Mouse (Mus musculus): Measurements from ENCODE around the gene Lcat.

- TF ChIP-seq CTCF (IDR thresholded peaks at IDR 0.05; ENCODE audit: borderline replicate concordance, insufficient read depth, low read depth, low read length) = no peak
- TF ChIP-seq POLR2A (IDR thresholded peaks at IDR 0.05; ENCODE audit: borderline replicate concordance, insufficient read depth, low read length) = no peak
These were observed 13.4 kb upstream of the Lcat start for GRCm38 (mm10) chr8:105956556-105956955.
